Mouse (Mus musculus): ENCODE data around the gene Cfap73. TPM values are rescaled to one million over a fixed set of nuclear protein-coding genes. Genes with fewer than 3 reads are reported as not detected.

Gene Cfap73
- polyA plus RNA-seq, 2 experiments: not detected

- no peak overlapping the region for H3K9ac ChIP-seq (replicated peaks)
- DNase-seq (ENCODE audit: low read depth in 3 of 3, low spot score in 3 of 3) (no peak), ATAC-seq (ENCODE audit: insufficient read depth) (no peak)
- no peaks in the 10 kb centered on the region for H3K9me3 ChIP-seq (ENCODE audit: control insufficient read depth, low read length)
- no peak overlapping the region for H3K4me2 ChIP-seq (ENCODE audit: low read depth)
- H3K4me1 ChIP-seq (replicated peaks; ENCODE audit: control insufficient read depth in 2 of 2, insufficient read depth in 2 of 2, low read length in 1 of 2): no peaks in the 10 kb centered on the region
- TF ChIP-seq CTCF (IDR thresholded peaks at IDR 0.05; ENCODE audit: low read depth) (no peak), EP300 (IDR thresholded peaks at IDR 0.05; ENCODE audit: low read depth) (no peak)
- H3K36me3 ChIP-seq (replicated peaks; ENCODE audit: control insufficient read depth, insufficient read depth, low read depth): peaks cover 26% of the 10 kb centered on the region
- no peak overlapping the region for H3K4me3 ChIP-seq (ENCODE audit: insufficient read depth in 1 of 2, low read depth in 2 of 2, low read length in 2 of 2)
- H3K27ac ChIP-seq: no peak overlapping the region
- 82% methylated on average over 10 of the region's 10 CpGs for WGBS (ENCODE audit: insufficient replicate concordance)
- H3K27me3 ChIP-seq (ENCODE audit: control insufficient read depth, insufficient read depth, low read length): no peaks in the 10 kb centered on the region
Observed at GRCm38 (mm10) chr5:120621846-120622197, 12.2 kb downstream of the Cfap73 start.

DNA sequence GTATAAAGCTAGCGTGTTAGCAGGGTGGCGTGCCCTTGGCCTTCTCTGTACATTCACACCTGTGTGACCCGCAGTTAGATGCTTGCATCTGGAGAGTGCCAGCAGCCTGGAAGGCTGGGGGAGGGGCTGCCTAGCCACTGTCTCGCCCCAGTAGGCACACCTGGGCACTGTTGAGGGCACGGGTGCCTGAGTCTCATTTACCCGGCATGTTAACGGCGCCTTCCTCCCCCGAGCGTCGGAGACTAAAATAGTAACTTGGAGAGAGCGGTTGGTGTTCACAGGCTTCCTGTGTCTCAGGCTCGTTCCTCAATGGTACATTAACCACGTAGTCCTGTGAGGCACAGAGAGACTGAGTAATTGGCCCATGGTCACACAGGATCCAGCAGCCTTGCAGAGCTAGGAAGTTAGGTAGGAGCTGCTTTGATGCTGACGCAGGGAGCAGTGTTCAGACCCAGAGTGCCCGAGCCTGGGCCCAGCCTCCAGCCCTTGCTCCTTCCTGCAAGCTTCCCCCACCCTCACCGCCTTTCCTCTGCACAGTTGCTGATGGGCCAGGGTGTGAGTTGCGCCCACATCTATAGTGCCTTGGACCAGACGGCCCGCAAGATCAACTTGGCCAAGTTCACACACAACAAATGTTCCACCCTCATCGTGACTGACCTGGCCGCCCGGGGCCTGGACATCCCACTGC lies 12.8 kb downstream of the Cfap73 start:
- no peak overlapping the region for H3K9ac ChIP-seq (replicated peaks)
- no peak overlapping the region for H3K4me3 ChIP-seq (ENCODE audit: insufficient read depth in 1 of 2, low read depth in 2 of 2, low read length in 2 of 2)
- DNase-seq (ENCODE audit: low read depth in 3 of 3, low spot score in 3 of 3) (no peak), ATAC-seq (ENCODE audit: insufficient read depth) (no peak)
- 76% methylated on average over 23 of the region's 23 CpGs for WGBS (ENCODE audit: insufficient replicate concordance)
- H3K27me3 ChIP-seq (ENCODE audit: control insufficient read depth, insufficient read depth, low read length): no peaks in the 10 kb centered on the region
- peaks cover 26% of the 10 kb centered on the region for H3K36me3 ChIP-seq (replicated peaks; ENCODE audit: control insufficient read depth, insufficient read depth, low read depth)
- no peaks in the 10 kb centered on the region for H3K9me3 ChIP-seq (ENCODE audit: control insufficient read depth, low read length)
- TF ChIP-seq CTCF (IDR thresholded peaks at IDR 0.05; ENCODE audit: low read depth) (no peak), EP300 (IDR thresholded peaks at IDR 0.05; ENCODE audit: low read depth) (no peak)
- no peak overlapping the region for H3K4me2 ChIP-seq (ENCODE audit: low read depth)
- H3K4me1 ChIP-seq (replicated peaks; ENCODE audit: control insufficient read depth in 2 of 2, insufficient read depth in 2 of 2, low read length in 1 of 2): no peaks in the 10 kb centered on the region
- H3K27ac ChIP-seq: no peak overlapping the region

DNA sequence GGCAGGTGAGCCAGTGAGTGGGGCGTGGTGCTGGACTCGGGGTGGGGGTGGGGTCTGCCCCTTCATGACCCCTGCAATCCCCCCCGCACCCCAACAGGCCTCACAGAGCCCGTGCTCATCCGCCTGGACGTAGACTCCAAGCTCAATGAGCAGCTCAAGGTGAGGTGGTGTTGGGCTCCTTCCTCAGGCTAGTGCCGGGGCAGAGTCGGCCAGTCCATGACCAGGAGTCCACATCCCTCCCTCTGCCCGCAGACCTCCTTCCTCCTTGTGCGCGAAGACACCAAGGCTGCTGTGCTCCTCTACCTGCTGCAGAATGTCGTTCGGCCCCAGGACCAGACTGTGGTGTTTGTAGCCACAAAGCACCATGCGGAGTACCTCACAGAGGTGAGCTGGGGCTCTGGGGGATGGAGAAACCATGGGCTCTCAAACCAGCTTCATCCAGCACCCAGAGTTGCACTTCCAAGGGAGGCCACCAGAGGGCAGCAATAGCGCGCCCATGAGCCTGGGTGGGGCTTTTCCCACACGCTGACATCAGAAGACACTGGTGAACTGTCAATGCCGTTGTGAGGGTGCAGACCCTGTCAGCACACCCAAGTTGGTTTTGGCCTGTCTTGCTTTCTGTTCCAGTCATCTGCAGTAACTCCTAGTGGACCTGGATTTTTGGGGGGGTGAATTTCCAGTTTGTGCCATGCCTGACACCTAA lies 13.5 kb downstream of the Cfap73 start:
- H3K4me2 ChIP-seq (ENCODE audit: low read depth): no peak overlapping the region
- H3K9me3 ChIP-seq (ENCODE audit: control insufficient read depth, low read length): no peaks in the 10 kb centered on the region
- no peaks in the 10 kb centered on the region for H3K4me1 ChIP-seq (replicated peaks; ENCODE audit: control insufficient read depth in 2 of 2, insufficient read depth in 2 of 2, low read length in 1 of 2)
- DNase-seq (ENCODE audit: low read depth in 3 of 3, low spot score in 3 of 3) (peak in 2 of 3 experiments; percentile 47 to 61), ATAC-seq (ENCODE audit: insufficient read depth) (peak; percentile 24; the same call in 1 of the 2 replicates)
- H3K36me3 ChIP-seq (replicated peaks; ENCODE audit: control insufficient read depth, insufficient read depth, low read depth): peaks cover 26% of the 10 kb centered on the region
- WGBS (ENCODE audit: insufficient replicate concordance): 61% methylated on average over 18 of the region's 18 CpGs
- TF ChIP-seq CTCF (IDR thresholded peaks at IDR 0.05; ENCODE audit: low read depth): peak; percentile 99
- TF ChIP-seq EP300 (IDR thresholded peaks at IDR 0.05; ENCODE audit: low read depth): no peak
- H3K9ac ChIP-seq (replicated peaks): no peak overlapping the region
- no peaks in the 10 kb centered on the region for H3K27me3 ChIP-seq (ENCODE audit: control insufficient read depth, insufficient read depth, low read length)
- H3K4me3 ChIP-seq (ENCODE audit: insufficient read depth in 1 of 2, low read depth in 2 of 2, low read length in 2 of 2): no peak overlapping the region
- H3K27ac ChIP-seq: no peak overlapping the region

DNA sequence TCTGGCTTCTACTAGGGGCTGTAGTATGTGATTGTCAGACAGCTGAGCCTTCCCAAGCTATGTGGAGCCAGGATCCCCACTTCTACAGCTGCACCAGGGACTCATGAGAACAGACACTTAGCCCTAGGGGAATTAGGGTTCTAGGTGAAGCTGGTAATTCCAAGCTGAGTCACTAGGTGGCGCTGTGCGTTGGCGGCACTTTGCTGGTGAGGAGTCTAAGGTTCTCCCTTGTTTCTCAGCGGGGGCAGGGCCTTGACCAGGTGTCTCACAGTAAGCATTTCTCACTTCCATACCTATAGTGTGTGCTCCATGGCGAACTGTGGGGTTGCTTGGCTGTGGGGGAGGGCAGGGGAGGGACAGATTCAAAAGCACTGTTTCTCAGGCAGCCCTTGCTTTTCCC lies 14.8 kb downstream of the Cfap73 start:
- 22% methylated on average over 5 of the region's 5 CpGs for WGBS (ENCODE audit: insufficient replicate concordance)
- no peak for DNase-seq (ENCODE audit: low read depth in 3 of 3, low spot score in 3 of 3)
- H3K27me3 ChIP-seq (ENCODE audit: control insufficient read depth, insufficient read depth, low read length): no peaks in the 10 kb centered on the region
- no peak overlapping the region for H3K4me2 ChIP-seq (ENCODE audit: low read depth)
- peaks cover 26% of the 10 kb centered on the region for H3K36me3 ChIP-seq (replicated peaks; ENCODE audit: control insufficient read depth, insufficient read depth, low read depth)
- H3K4me3 ChIP-seq (ENCODE audit: insufficient read depth in 1 of 2, low read depth in 2 of 2, low read length in 2 of 2): no peak overlapping the region
- no peak overlapping the region for H3K9ac ChIP-seq (replicated peaks)
- ATAC-seq (ENCODE audit: insufficient read depth): no peak
- H3K4me1 ChIP-seq (replicated peaks; ENCODE audit: control insufficient read depth in 2 of 2, insufficient read depth in 2 of 2, low read length in 1 of 2): no peaks in the 10 kb centered on the region
- H3K27ac ChIP-seq: no peak overlapping the region
- no peaks in the 10 kb centered on the region for H3K9me3 ChIP-seq (ENCODE audit: control insufficient read depth, low read length)
- TF ChIP-seq EP300 (IDR thresholded peaks at IDR 0.05; ENCODE audit: low read depth): no peak
- TF ChIP-seq CTCF (IDR thresholded peaks at IDR 0.05; ENCODE audit: low read depth): peak; percentile 97

DNA sequence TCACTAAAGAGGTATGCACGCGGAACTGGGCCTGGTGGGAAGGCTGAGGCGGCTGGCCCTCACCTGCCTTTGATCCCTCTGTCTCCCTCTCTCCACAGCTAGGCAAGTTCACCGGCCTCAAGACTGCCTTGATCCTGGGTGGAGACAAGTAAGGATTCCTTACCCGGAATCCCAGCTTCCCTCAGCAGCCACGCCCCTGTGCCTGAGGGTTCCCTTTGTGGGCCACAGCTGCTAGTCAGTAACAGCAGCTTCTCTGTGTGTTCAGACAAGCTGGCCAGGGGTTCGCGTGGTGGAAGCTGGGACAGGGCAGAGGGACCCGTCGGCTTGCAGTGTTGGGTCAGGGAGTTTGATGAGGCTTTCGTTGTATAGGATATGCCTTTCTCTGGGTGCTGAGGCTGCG lies 15.3 kb downstream of the Cfap73 start:
- ATAC-seq (ENCODE audit: insufficient read depth) (no peak), DNase-seq (ENCODE audit: low read depth in 3 of 3, low spot score in 3 of 3) (no peak)
- Histone ChIP-seq H3K27me3 (ENCODE audit: control insufficient read depth, insufficient read depth, low read length) (no peaks in the 10 kb centered on the region), H3K36me3 (replicated peaks; ENCODE audit: control insufficient read depth, insufficient read depth, low read depth) (peaks cover 26% of the 10 kb centered on the region), H3K4me2 (ENCODE audit: low read depth) (no peak overlapping the region), H3K9me3 (ENCODE audit: control insufficient read depth, low read length) (no peaks in the 10 kb centered on the region), H3K4me1 (replicated peaks; ENCODE audit: control insufficient read depth in 2 of 2, insufficient read depth in 2 of 2, low read length in 1 of 2) (peaks cover 2% of the 10 kb centered on the region in 2 experiments; a peak in 3 of 4 replicates), H3K9ac (replicated peaks) (no peak overlapping the region), H3K27ac (no peak overlapping the region), H3K4me3 (ENCODE audit: insufficient read depth in 1 of 2, low read depth in 2 of 2, low read length in 2 of 2) (no peak overlapping the region)
- 81% methylated on average over 12 of the region's 12 CpGs for whole genome bisulfite sequencing (ENCODE audit: insufficient replicate concordance)
- TF ChIP-seq EP300 (IDR thresholded peaks at IDR 0.05; ENCODE audit: low read depth) (no peak), CTCF (IDR thresholded peaks at IDR 0.05; ENCODE audit: low read depth) (no peak)

Measured in liver, embryonic 14.5 days (tissue).